Mouse (Mus musculus): ENCODE measurements at regions not wholly inside any gene's neighbourhood (a gene's known extent, or its start where the extent isn't known, plus 50 kb on each side); places are given as distances from the start of the nearest gene placed in this dataset.

GRCm38 (mm10) chr2:19753479-19753878, 95.9 kb downstream of the Otud1 start:
- Histone ChIP-seq H3K27me3 (no peaks in the 10 kb centered on the region), H3K9ac (no peak overlapping the region), H3K36me3 (no peaks in the 10 kb centered on the region), H3K27ac (no peak overlapping the region), H3K4me3 (no peak overlapping the region), H3K9me3 (no peaks in the 10 kb centered on the region), H3K4me1 (no peaks in the 10 kb centered on the region), H3K4me2 (no peak overlapping the region)
- no peak for ATAC-seq (ENCODE audit: insufficient number of reproducible peaks, insufficient read depth, low FRiP score, low TSS enrichment, low read depth)

GRCm38 (mm10) chr2:19757910-19758309, 100.4 kb downstream of the Otud1 start:
- Histone ChIP-seq H3K27me3 (no peaks in the 10 kb centered on the region), H3K9me3 (no peaks in the 10 kb centered on the region), H3K27ac (no peak overlapping the region), H3K4me3 (no peak overlapping the region), H3K4me1 (no peaks in the 10 kb centered on the region), H3K9ac (no peak overlapping the region), H3K4me2 (no peak overlapping the region), H3K36me3 (no peaks in the 10 kb centered on the region)
- ATAC-seq (ENCODE audit: insufficient number of reproducible peaks, insufficient read depth, low FRiP score, low TSS enrichment, low read depth), result no peak
- WGBS, result 62% methylated on average over 4 of the region's 4 CpGs

GRCm38 (mm10) chr2:19759169-19759568, 101.6 kb downstream of the Otud1 start:
- no peak for ATAC-seq (ENCODE audit: insufficient number of reproducible peaks, insufficient read depth, low FRiP score, low TSS enrichment, low read depth)
- WGBS, result 53% methylated on average over 2 of the region's 2 CpGs
- Histone ChIP-seq H3K9me3 (no peaks in the 10 kb centered on the region), H3K27me3 (no peaks in the 10 kb centered on the region), H3K4me3 (no peak overlapping the region), H3K9ac (no peak overlapping the region), H3K36me3 (no peaks in the 10 kb centered on the region), H3K4me1 (no peaks in the 10 kb centered on the region), H3K27ac (no peak overlapping the region), H3K4me2 (no peak overlapping the region)

GRCm38 (mm10) chr2:19759577-19759976, 102.0 kb downstream of the Otud1 start:
- no peaks in the 10 kb centered on the region for H3K27me3 ChIP-seq
- H3K4me2 ChIP-seq, result no peak overlapping the region
- no peaks in the 10 kb centered on the region for H3K36me3 ChIP-seq
- WGBS, result 78% methylated on average over 4 of the region's 6 CpGs
- H3K27ac ChIP-seq, result no peak overlapping the region
- H3K4me1 ChIP-seq, result no peaks in the 10 kb centered on the region
- ATAC-seq (ENCODE audit: insufficient number of reproducible peaks, insufficient read depth, low FRiP score, low TSS enrichment, low read depth), result no peak
- no peak overlapping the region for H3K4me3 ChIP-seq
- H3K9me3 ChIP-seq, result no peaks in the 10 kb centered on the region
- no peak overlapping the region for H3K9ac ChIP-seq

- Histone ChIP-seq H3K9me3 (no peaks in the 10 kb centered on the region), H3K27ac (no peak overlapping the region), H3K27me3 (no peaks in the 10 kb centered on the region), H3K4me2 (no peak overlapping the region), H3K4me3 (no peak overlapping the region), H3K4me1 (no peaks in the 10 kb centered on the region), H3K9ac (no peak overlapping the region), H3K36me3 (no peaks in the 10 kb centered on the region)
- WGBS, result 80% methylated on average over 3 of the region's 3 CpGs
- no peak for ATAC-seq (ENCODE audit: insufficient number of reproducible peaks, insufficient read depth, low FRiP score, low TSS enrichment, low read depth)
Observed at GRCm38 (mm10) chr2:19762996-19763395, 105.4 kb downstream of the Otud1 start.

- WGBS, result 94% methylated on average over 2 of the region's 2 CpGs
- Histone ChIP-seq H3K4me1 (no peaks in the 10 kb centered on the region), H3K4me2 (no peak overlapping the region)
Observed at GRCm38 (mm10) chr2:19784913-19785312, 124.7 kb upstream of the Etl4 start.

GRCm38 (mm10) chr2:19785663-19786260, 123.8 kb upstream of the Etl4 start:
- 75% methylated on average over 6 of the region's 6 CpGs for WGBS
- ATAC-seq (ENCODE audit: insufficient number of reproducible peaks, insufficient read depth, low FRiP score, low TSS enrichment, low read depth), result no peak
- no peaks in the 10 kb centered on the region for H3K36me3 ChIP-seq
- no peak overlapping the region for H3K9ac ChIP-seq
- H3K9me3 ChIP-seq, result no peaks in the 10 kb centered on the region
- H3K4me3 ChIP-seq, result no peak overlapping the region
- H3K27me3 ChIP-seq, result no peaks in the 10 kb centered on the region
- no peaks in the 10 kb centered on the region for H3K4me1 ChIP-seq
- H3K27ac ChIP-seq, result no peak overlapping the region
- H3K4me2 ChIP-seq, result no peak overlapping the region

More at GRCm38 (mm10) chr2:19784913-19785312, 124.7 kb upstream of the Etl4 start:
- no peaks in the 10 kb centered on the region for H3K27me3 ChIP-seq
- no peak overlapping the region for H3K9ac ChIP-seq
- H3K4me3 ChIP-seq, result no peak overlapping the region
- H3K27ac ChIP-seq, result no peak overlapping the region
- no peaks in the 10 kb centered on the region for H3K36me3 ChIP-seq
- H3K9me3 ChIP-seq, result no peaks in the 10 kb centered on the region
- no peak for ATAC-seq (ENCODE audit: insufficient number of reproducible peaks, insufficient read depth, low FRiP score, low TSS enrichment, low read depth)

- Histone ChIP-seq H3K27ac (no peak overlapping the region), H3K4me3 (no peak overlapping the region), H3K4me2 (no peak overlapping the region), H3K9me3 (no peaks in the 10 kb centered on the region), H3K9ac (no peak overlapping the region), H3K27me3 (no peaks in the 10 kb centered on the region), H3K36me3 (no peaks in the 10 kb centered on the region), H3K4me1 (no peaks in the 10 kb centered on the region)
- ATAC-seq (ENCODE audit: insufficient number of reproducible peaks, insufficient read depth, low FRiP score, low TSS enrichment, low read depth), result no peak
- 70% methylated on average over 6 of the region's 6 CpGs for WGBS
Observed at GRCm38 (mm10) chr2:19792177-19792576, 117.4 kb upstream of the Etl4 start.

- Histone ChIP-seq H3K27ac (no peak overlapping the region), H3K9ac (no peak overlapping the region), H3K36me3 (no peaks in the 10 kb centered on the region), H3K4me1 (no peaks in the 10 kb centered on the region), H3K27me3 (no peaks in the 10 kb centered on the region), H3K9me3 (no peaks in the 10 kb centered on the region), H3K4me3 (no peak overlapping the region), H3K4me2 (no peak overlapping the region)
- 49% methylated on average over 2 of the region's 2 CpGs for WGBS
- no peak for ATAC-seq (ENCODE audit: insufficient number of reproducible peaks, insufficient read depth, low FRiP score, low TSS enrichment, low read depth)
Observed at GRCm38 (mm10) chr2:19796790-19797189, 112.8 kb upstream of the Etl4 start.
